Mouse (Mus musculus) CD4-positive, CD25-positive, alpha-beta regulatory T cell, adult 2 months (primary cell): ENCODE results near the gene Usf2.

Source experiments
- DNase-seq: peaks from one replicate; pipeline ENCODE4 v3.0.0-alpha.2; 2012; ENCODE audit warnings: low read depth, low spot score

The Usf2 gene

DNA sequence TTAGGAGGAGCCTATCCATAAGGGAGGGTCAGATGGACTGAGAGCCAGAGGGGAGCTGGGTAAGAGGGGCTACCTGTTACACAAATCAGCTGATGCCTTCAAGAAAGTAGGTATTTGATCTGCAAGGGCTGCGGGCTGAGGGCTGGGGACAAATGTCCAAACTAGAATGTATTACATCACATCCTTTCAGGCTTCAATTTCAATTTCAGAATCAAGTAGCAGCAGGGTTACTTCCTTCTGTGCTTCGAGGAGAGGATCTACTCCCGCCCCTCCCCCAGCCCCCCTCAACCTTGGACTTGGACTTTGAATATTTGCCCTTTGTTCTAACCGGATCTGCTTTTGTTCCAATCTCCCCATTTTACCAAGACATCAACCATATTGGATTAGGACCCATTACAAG is 39.4 kb downstream of the Usf2 start:
- DNase-seq = no peak

GRCm38 (mm10) chr7:30916713-30917112 is 39.9 kb downstream of the Usf2 start:
- no peak for DNase-seq

DNA sequence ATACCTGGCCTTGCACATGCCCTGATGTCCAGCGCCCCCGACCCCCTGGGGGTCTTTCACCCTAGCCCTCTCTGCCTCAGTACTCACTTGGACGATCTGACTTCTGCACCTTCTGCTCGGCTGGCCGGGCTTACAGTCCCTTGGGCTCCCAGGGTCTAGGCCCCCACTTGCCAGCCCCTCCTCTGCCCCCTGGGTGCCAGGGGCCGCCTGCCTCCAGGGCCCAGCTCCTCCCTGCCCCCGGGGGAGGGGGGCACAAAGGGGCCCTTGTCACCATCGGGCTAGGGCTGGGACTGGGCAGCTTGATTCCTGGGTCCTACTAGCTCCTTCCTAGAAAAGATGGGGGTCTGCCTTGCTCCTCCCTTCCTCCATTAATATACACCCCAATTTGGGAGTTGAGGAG is 41.9 kb downstream of the Usf2 start, which contains the start of gene Mag:
TSS of gene Mag (minus strand) at position 142 of the 400 bp plus-strand sequence.
- DNase-seq = no peak

GRCm38 (mm10) chr7:30909773-30910172 is 46.8 kb downstream of the Usf2 start:
- no peak for DNase-seq

DNA sequence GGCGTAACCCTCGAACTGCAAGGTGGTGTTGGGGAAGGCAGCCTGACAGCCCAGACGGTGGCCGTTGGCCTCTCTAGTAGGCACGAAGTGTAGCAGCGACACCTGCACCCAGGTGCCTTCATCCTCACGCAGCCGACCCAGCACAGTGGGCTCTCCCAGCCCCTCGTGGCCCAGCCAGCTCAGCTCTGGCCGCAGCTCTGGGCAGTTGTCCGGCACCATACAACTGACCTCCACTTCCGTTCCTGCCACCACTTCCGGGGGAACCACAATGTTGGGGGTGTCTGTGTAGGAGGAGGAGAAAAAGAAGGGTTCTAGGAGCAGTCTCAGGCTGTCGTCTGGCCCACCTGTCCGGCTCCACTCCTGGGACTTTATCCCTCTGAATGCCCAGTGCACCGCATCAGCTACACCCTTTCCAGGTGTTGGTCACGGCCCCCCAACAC is 47.6 kb downstream of the Usf2 start:
- DNase-seq = no peak

GRCm38 (mm10) chr7:30908277-30908991 is 48.2 kb downstream of the Usf2 start:
- DNase-seq = no peak

DNA sequence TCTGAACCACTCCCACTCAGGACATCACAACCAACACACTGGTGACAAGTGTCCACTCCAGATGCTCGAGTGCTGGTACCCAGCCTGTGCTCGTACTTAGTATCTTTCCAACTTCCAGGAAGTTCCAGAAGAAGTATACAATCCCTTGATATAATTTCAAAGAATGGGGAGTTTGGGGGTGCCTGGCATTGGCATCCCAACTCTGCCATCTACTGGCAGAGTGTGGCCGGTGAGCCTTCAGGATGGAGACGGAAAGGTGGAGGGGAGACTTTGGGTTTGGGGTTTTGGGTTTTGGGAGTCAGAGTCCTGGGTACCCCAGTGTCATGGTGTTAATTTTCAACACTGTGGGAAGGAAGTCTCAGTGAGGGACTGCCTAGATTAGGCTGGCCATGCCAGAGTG is 52.6 kb downstream of the Usf2 start:
- DNase-seq = peak; percentile 60
